Mouse (Mus musculus) kidney, embryonic 15.5 days (tissue): ENCODE results near the gene Zfp54. TPM values are rescaled to one million over a fixed set of nuclear protein-coding genes. Genes with fewer than 3 reads are reported as not detected.
"Not testable (repeated sequence)": the region's sequence is repeated elsewhere in the genome, so short reads cannot be mapped to it uniquely, and the experiment has no call there.

Experiments used
- ATAC-seq: fragments of 200-750 bp; cut with Nextera tagmentation; replicated peaks from 2 replicates; pipeline ENCODE4 v1.8.0; 2017; ENCODE audit warnings: moderate TSS enrichment; ENCODE audit not compliant: low FRiP score
- H3K27ac ChIP-seq: fragments of 300-500 bp; sonication (generic); 2 replicates; pipeline ENCODE4 v1.5.1; 2015; ENCODE audit warnings: mild to moderate bottlenecking, inconsistent platforms
- H3K27me3 ChIP-seq: fragments of 300-500 bp; sonication (generic); 2 replicates; pipeline ENCODE4 v1.6.1; 2015; ENCODE audit warnings: inconsistent platforms
- H3K36me3 ChIP-seq: fragments of 300-500 bp; sonication (generic); 2 replicates; pipeline ENCODE4 v1.6.1; 2015; ENCODE audit warnings: inconsistent platforms
- H3K4me1 ChIP-seq: fragments of 300-500 bp; sonication (generic); 2 replicates; pipeline ENCODE4 v1.6.1; 2015; ENCODE audit warnings: inconsistent platforms
- H3K4me2 ChIP-seq: fragments of 300-500 bp; sonication (generic); 2 replicates; pipeline ENCODE4 v1.6.1; 2015; ENCODE audit warnings: moderate library complexity, mild to moderate bottlenecking, inconsistent platforms
- H3K4me3 ChIP-seq: fragments of 300-500 bp; sonication (generic); replicated peaks from 2 replicates; pipeline ENCODE4 v1.5.1; 2015; ENCODE audit warnings: mild to moderate bottlenecking, inconsistent platforms
- H3K9ac ChIP-seq: fragments of 300-500 bp; sonication (generic); 2 replicates; pipeline ENCODE4 v1.6.1; 2015; ENCODE audit warnings: mild to moderate bottlenecking, inconsistent platforms
- H3K9me3 ChIP-seq: fragments of 300-500 bp; sonication (generic); replicated peaks from 2 replicates; pipeline ENCODE4 v1.6.1; 2016; ENCODE audit warnings: inconsistent platforms
- WGBS: fragments of 180-500 bp; shearing (Covaris S2); methylation state at CpG from one replicate; pipeline ENCODE4 v1.1.7; 2015; ENCODE audit warnings: mixed read lengths; 5-methylcytosine and 5-hydroxymethylcytosine counted together
- polyA plus RNA-seq: library from polyadenylated mRNA; unstranded; fragments of >200 nt; fragmentation: Nextera tagmentation; extraction: Ambion mirVana; gene quantifications from 2 replicates; pipeline ENCODE4 v1.2.1, GENCODE M21; 2015

The Zfp54 gene
- polyA plus RNA-seq, 1 experiment from 2014 or later = 5.0 TPM

DNA sequence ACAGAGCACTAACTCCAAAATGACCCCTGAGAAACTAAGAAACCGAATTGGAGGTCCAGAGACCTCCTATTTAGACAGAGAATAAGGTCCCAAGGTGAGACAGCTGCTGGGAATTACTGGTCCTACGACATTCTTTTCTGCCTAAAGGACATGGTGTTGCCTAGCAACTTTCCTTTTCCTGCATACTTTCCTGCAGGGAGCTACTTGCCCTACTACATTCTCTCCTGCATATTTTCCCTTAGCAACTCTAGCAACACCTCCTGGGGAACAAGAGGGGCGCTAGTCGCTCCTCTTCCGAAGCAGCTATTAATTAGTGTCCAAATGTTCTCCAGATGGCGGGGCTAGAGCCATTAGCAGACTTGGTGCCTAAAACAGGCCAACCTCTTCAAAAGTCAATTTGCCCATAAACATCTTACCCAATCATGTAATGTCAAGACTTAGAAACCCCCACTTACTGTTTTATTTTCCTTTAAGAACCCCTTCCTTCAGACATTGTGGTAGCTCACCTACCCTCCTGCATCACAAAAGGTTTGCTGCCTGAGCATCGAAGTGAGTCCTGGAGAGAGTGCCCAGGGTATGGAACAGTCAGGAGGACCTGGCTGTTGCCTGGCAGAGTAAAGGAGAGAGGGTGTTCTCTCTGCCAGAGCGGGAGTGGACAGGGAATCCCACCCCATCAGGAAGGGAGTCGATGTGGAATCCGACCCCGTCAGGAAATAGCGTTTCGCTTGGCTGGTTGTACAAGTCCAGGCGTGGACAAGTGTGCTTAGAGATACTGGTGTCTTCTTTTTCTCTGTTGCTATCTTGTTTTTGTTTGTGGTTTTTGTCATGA is 50.5 kb downstream of the Zfp54 start:
- Histone ChIP-seq H3K9ac (no peak overlapping the region), H3K27ac (peak overlapping the region; percentile 89), H3K4me3 (peak overlapping the region; percentile 7; the same call in 1 of the 2 replicates), H3K4me1 (peaks cover 20% of the 10 kb centered on the region), H3K36me3 (no peaks in the 10 kb centered on the region), H3K4me2 (peak overlapping the region; percentile 48), H3K27me3 (no peaks in the 10 kb centered on the region), H3K9me3 (no peaks in the 10 kb centered on the region)
- peak; percentile 98 for ATAC-seq
- 14% methylated on average over 14 of the region's 14 CpGs for WGBS

DNA sequence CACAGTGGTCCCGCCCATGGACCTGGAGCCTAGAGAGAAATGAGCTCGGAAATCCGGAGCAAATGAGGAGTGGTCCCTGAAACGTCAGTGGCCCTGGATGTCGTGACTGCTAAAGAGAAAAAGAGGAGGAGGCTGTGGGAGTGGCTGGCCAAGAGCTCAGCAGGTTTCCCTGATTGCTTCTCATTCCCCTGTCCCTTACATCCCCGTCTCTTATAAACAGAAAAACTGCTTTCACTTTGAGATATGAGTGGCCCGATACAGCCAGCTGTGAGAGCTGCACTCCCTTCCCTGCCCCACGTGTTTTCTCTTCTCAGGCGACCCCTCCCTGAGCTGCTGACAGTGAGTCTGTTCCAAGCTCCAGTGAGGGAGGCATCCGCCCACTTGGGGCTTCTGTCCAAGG is 51.7 kb downstream of the Zfp54 start:
- H3K4me3 ChIP-seq = peak overlapping the region; percentile 25
- not testable (repeated sequence) for ATAC-seq, H3K9ac ChIP-seq, H3K36me3 ChIP-seq, H3K27me3 ChIP-seq, H3K9me3 ChIP-seq
- peaks cover 20% of the 10 kb centered on the region for H3K4me1 ChIP-seq
- peak overlapping the region; percentile 49 for H3K4me2 ChIP-seq
- H3K27ac ChIP-seq = peak overlapping the region; percentile 56; the same call in 1 of the 2 replicates
- WGBS = 3% methylated on average over 10 of the region's 10 CpGs

DNA sequence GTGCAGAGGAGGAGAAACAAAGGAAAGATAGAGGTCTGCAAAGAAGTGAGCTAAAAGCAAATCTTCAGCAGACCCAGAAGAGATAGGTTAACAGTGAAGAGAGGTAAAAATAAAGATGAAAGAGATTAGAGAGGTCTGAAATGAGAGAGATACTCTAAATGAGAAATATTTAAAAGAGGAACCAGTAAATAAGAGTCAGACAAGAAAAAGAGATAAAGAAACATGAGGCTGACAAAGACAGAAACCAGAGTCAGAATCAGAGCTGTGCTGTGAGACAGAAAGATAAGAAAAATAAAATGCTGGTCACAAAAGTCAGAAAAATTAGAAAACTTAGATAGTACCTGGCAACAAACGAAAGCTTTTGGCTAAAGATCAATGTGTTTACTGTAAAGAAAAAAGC is 52.3 kb downstream of the Zfp54 start:
- H3K36me3 ChIP-seq, H3K4me3 ChIP-seq, H3K4me2 ChIP-seq, H3K9ac ChIP-seq, H3K27ac ChIP-seq, H3K9me3 ChIP-seq, H3K27me3 ChIP-seq, ATAC-seq: not testable (repeated sequence)
- H3K4me1 ChIP-seq = peaks cover 20% of the 10 kb centered on the region
- WGBS = 73% methylated on average over 1 of the region's 1 CpGs

DNA sequence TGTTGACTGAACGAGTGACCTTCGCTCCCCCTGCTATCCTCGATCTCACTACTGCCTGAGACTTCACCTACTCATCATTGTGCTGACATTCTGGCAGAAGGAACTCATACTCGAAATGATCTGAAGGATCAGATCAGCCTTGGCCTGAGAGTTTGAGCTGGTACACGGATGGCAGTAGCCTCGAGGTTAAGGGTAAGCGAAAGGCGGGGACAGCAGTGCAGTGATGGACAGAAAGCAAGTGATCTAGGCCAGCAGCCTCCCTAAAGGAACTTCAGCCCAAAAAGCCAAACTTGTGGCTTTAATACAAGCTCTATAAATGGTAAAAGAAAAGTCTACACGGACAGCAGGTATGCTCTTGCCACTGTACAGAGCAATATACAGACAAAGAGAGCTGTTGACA is 53.3 kb downstream of the Zfp54 start:
- WGBS = 84% methylated on average over 4 of the region's 9 CpGs

DNA sequence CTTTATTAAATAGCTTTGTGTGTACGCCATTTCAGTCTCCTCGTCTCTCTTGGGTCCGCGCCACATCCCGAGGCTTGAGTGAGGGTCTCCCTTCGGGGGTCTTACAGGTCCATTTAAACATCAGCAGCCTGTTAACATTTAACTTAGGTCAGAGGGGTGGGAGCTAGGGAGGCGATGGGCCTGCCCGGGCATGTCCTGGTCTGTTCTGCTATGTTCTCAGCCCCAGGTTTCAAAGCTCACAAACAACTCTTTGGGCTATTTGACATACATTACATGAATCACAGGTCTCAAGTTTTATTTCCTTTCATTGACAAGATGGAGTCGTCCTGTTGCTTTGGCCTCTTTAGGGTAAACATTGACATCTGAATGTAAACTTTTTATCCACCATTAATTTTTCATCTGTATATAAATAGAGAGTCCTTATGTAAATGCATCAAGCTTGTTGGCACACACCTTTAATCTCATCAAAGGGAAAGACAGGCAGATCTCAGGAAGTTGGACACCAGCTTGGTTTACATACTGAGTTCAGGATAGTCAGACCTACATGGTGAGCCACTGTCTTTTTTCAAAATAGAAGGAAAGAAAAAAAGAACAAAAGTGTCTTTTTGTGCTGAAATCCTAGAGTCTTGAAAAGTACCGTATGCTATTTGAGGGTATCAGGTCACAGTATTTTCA is 55.2 kb downstream of the Zfp54 start:
- not testable (repeated sequence) for ATAC-seq, H3K9me3 ChIP-seq, H3K4me1 ChIP-seq, H3K4me3 ChIP-seq, H3K27me3 ChIP-seq, H3K9ac ChIP-seq, H3K27ac ChIP-seq, H3K36me3 ChIP-seq, H3K4me2 ChIP-seq
- 77% methylated on average over 10 of the region's 10 CpGs for WGBS

More for the DNA sequence above, 53.3 kb downstream of the Zfp54 start:
- peaks cover 20% of the 10 kb centered on the region for H3K4me1 ChIP-seq
- not testable (repeated sequence) for H3K4me2 ChIP-seq, H3K9ac ChIP-seq, H3K36me3 ChIP-seq, H3K27ac ChIP-seq, H3K27me3 ChIP-seq, ATAC-seq, H3K9me3 ChIP-seq, H3K4me3 ChIP-seq

Other genes starting within 250 kb of the Zfp54 start
- not detected in 2 replicates for gene Vmn1r234, start 197.1 kb upstream of the Zfp54 start, polyA plus RNA-seq
- gene Vmn1r235, start 166.8 kb upstream of the Zfp54 start, polyA plus RNA-seq = not detected in 2 replicates
- gene Vmn1r236, start 140.3 kb upstream of the Zfp54 start, polyA plus RNA-seq = not detected in 2 replicates
- gene Vmn1r237, start 111.4 kb upstream of the Zfp54 start, polyA plus RNA-seq = not detected in 2 replicates
- 3.4 and 3.6 TPM in 2 replicates for gene Zfp677, start 39.5 kb upstream of the Zfp54 start, polyA plus RNA-seq
- gene Zfp51, start 27.1 kb downstream of the Zfp54 start, polyA plus RNA-seq = 16.5 and 17.8 TPM in 2 replicates
- 11.2 and 12.7 TPM in 2 replicates for gene Zfp53, start 65.8 kb downstream of the Zfp54 start, polyA plus RNA-seq
- 3.9 and 4.9 TPM in 2 replicates for gene Zfp52, start 112.3 kb downstream of the Zfp54 start, polyA plus RNA-seq
- gene Zfp948, start 143.8 kb downstream of the Zfp54 start, polyA plus RNA-seq = 18.7 and 19.2 TPM in 2 replicates
- gene Zfp983, start 227.4 kb downstream of the Zfp54 start, polyA plus RNA-seq = 2.8 and 3.5 TPM in 2 replicates